Mouse (Mus musculus) olfactory bulb, adult 2 months (tissue): ENCODE results near the gene Opcml.

ENCODE experiments used
- CTCF ChIP-seq: fragments of 200-500 bp; IDR thresholded peaks from 2 replicates; pipeline ENCODE4 v1.5.1; 2012; ENCODE audit warnings: low read depth, mild to moderate bottlenecking, low read length, moderate library complexity; ENCODE audit not compliant: insufficient read depth
- POLR2A ChIP-seq: fragments of 200-500 bp; IDR thresholded peaks from 2 replicates; pipeline ENCODE4 v1.6.1; 2012; ENCODE audit warnings: mild to moderate bottlenecking, low read depth, low read length, moderate library complexity; ENCODE audit not compliant: insufficient read depth

DNA sequence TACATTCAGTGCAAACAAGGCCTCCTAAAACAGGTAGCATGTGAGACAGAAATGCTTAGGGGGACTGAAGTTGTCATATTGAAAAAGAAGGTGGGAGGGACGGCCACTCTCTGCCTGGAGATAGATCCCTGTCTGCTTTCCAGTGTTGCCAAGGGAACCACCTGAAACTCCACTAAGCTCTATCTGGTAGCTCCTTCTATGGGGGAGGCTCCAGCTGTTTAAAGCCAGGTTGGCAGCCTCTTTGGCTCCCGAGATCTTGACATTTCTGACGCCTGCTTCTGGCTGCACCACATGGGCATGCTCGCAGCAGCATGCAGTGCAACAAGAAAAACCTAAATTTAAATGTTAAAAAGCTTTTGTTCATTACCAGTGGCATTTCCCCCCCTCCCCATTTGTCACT lies 537.4 kb downstream of the Opcml start:
- TF ChIP-seq POLR2A: no peak
- no peak for TF ChIP-seq CTCF
